Mouse (Mus musculus) lung, adult 2 months (tissue): ENCODE data around the gene Dapp1.

ENCODE experiments used
- CTCF ChIP-seq: fragments of 200-500 bp; IDR thresholded peaks from 2 replicates; pipeline ENCODE4 v1.5.1; 2011; ENCODE audit warnings: mild to moderate bottlenecking, low read length, control low read depth; ENCODE audit not compliant: insufficient read depth
- POLR2A ChIP-seq: fragments of 200-500 bp; IDR thresholded peaks from 2 replicates; pipeline ENCODE4 v1.6.1; 2011; ENCODE audit warnings: low read depth, mild to moderate bottlenecking, control low read depth, low read length, borderline replicate concordance; ENCODE audit errors: extremely low read depth

DNA sequence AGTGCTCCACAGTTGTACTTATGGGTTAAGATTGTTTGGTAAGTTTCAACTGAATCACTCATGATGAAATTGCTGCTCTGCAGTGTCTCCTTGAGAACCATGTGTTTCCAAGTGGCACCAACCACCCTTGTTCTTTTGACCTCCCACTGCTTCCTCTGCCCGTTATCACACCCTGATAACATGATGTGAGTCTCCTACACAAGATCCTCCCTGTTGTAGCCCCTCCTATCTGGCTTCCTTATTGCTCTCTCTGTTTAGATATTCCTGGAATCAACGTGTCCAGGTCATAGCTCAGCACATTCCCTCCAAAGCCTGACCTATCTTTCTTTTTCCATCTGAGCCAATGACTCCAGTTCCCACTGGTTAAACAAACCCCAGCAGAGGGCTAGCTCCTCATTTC is 33.4 kb upstream of the Dapp1 start:
- no peak for TF ChIP-seq POLR2A
- TF ChIP-seq CTCF, result no peak
